Mouse (Mus musculus) neural tube, embryonic 14.5 days (tissue): ENCODE results near the gene Tcf20. TPM values are rescaled to one million over a fixed set of nuclear protein-coding genes. Genes with fewer than 3 reads are reported as not detected.

Experiments used
- ATAC-seq: fragments of 200-750 bp; cut with Nextera tagmentation; 2 replicates; pipeline ENCODE4 v1.8.0; 2017; ENCODE audit warnings: low read depth, mild to moderate bottlenecking, moderate TSS enrichment, moderate library complexity
- H3K27ac ChIP-seq: fragments of 300-500 bp; sonication (generic); 2 replicates; pipeline ENCODE4 v1.5.1; 2014; ENCODE audit warnings: low read depth, mild to moderate bottlenecking, control low read depth, low read length, moderate library complexity, mixed read lengths
- H3K27me3 ChIP-seq: fragments of 300-500 bp; sonication (generic); 2 replicates; pipeline ENCODE4 v1.6.1; 2014; ENCODE audit warnings: low read length; ENCODE audit not compliant: control insufficient read depth, insufficient read depth
- H3K36me3 ChIP-seq: fragments of 300-500 bp; sonication (generic); 2 replicates; pipeline ENCODE4 v1.6.1; 2014; ENCODE audit warnings: low read length, mixed read lengths; ENCODE audit not compliant: control insufficient read depth, insufficient read depth
- H3K4me1 ChIP-seq: fragments of 300-500 bp; sonication (generic); 2 replicates; pipeline ENCODE4 v1.6.1; 2014; ENCODE audit warnings: low read length; ENCODE audit not compliant: control insufficient read depth, insufficient read depth
- H3K4me2 ChIP-seq: fragments of 300-500 bp; sonication (generic); 2 replicates; pipeline ENCODE4 v1.6.1; 2014; ENCODE audit warnings: mild to moderate bottlenecking, low read depth, low read length, control low read depth
- H3K4me3 ChIP-seq: fragments of 300-500 bp; sonication (generic); 2 replicates; pipeline ENCODE4 v1.5.1; 2014; ENCODE audit warnings: low read depth, low read length, control low read depth, mixed read lengths
- H3K9ac ChIP-seq: fragments of 300-500 bp; sonication (generic); replicated peaks from 2 replicates; pipeline ENCODE4 v1.6.1; 2014; ENCODE audit warnings: low read depth, mild to moderate bottlenecking, control low read depth, low read length, mixed read lengths
- H3K9me3 ChIP-seq: fragments of 300-500 bp; sonication (generic); 2 replicates; pipeline ENCODE4 v1.6.1; 2016; ENCODE audit warnings: low read length; ENCODE audit not compliant: control insufficient read depth
- WGBS: fragments of 180-500 bp; shearing (Covaris S2); extraction: QIAGEN DNeasy Blood & Tissue Kit; methylation state at CpG from one replicate; pipeline ENCODE4 v1.1.7; 2014; 5-methylcytosine and 5-hydroxymethylcytosine counted together
- polyA plus RNA-seq: library from polyadenylated mRNA; unstranded; fragments of >200 nt; fragmentation: Nextera tagmentation; extraction: Ambion mirVana; gene quantifications from 2 replicates; pipeline ENCODE4 v1.2.1, GENCODE M21; 2014

Gene Tcf20
- polyA plus RNA-seq, 1 experiment from 2014 or later: 16.3 TPM

GRCm38 (mm10) chr15:82906574-82907061 lies 81.1 kb downstream of the Tcf20 start:
- Histone ChIP-seq H3K4me2 (no peak overlapping the region), H3K27me3 (no peaks in the 10 kb centered on the region), H3K4me3 (no peak overlapping the region), H3K36me3 (no peaks in the 10 kb centered on the region), H3K9me3 (no peaks in the 10 kb centered on the region), H3K4me1 (peaks cover 32% of the 10 kb centered on the region), H3K27ac (no peak overlapping the region), H3K9ac (no peak overlapping the region)
- no peak for ATAC-seq
- 58% methylated on average over 7 of the region's 7 CpGs for WGBS

DNA sequence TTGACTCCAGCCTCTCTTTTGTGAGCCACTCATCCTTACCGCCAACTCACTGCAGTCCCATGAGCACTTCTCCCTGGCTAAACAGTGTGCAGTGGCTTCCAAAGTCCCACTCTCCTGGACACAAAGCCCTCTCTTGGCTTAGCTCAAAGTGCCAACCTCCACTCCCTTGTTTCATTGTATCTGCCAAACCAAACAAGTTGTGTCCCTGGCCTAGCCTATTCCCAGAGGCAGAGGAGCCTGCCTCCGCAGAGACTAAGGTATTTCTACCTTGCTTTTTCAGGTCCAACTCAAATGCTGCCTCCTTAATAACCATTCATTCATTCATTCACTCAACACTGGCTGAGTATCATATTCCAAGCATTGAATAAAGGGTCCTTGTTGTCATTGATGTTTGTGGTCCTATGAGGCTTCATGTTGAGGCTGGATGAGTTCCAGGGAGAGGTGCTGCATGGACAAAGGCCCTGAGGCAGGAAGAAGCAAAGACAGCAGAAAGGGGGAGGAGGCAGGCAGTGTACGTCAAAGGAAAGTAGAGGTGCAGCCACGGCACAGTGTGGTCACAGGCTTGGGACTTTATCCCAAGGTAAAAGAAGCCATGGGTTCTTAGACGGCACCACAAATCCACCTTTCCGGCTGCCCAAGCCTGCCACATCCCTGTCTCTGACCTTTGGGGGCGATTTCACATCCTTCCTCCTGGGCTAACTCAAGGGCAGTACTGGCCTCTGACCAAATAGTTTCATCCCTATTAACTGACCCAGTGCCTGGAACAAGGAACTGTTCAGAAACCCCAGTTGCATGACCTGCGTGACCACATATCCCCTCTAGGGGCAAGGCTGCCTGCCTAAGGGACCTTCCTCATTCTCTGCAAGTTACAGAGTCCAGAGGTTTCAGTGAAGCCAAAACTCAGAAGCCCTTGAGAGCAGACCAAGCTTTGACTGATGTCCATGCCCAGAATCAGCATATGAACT lies 82.0 kb downstream of the Tcf20 start:
- H3K27me3 ChIP-seq: no peaks in the 10 kb centered on the region
- H3K4me3 ChIP-seq: no peak overlapping the region
- 76% methylated on average over 8 of the region's 8 CpGs for WGBS
- no peak overlapping the region for H3K4me2 ChIP-seq
- no peak overlapping the region for H3K9ac ChIP-seq
- peaks cover 23% of the 10 kb centered on the region for H3K4me1 ChIP-seq
- no peaks in the 10 kb centered on the region for H3K9me3 ChIP-seq
- no peak overlapping the region for H3K27ac ChIP-seq
- no peak for ATAC-seq
- no peaks in the 10 kb centered on the region for H3K36me3 ChIP-seq

- 19% methylated on average over 7 of the region's 7 CpGs for WGBS
- Histone ChIP-seq H3K4me3 (no peak overlapping the region), H3K4me1 (peaks cover 26% of the 10 kb centered on the region), H3K36me3 (no peaks in the 10 kb centered on the region), H3K9ac (no peak overlapping the region), H3K27me3 (no peaks in the 10 kb centered on the region), H3K9me3 (no peaks in the 10 kb centered on the region), H3K27ac (no peak overlapping the region), H3K4me2 (no peak overlapping the region)
- no peak for ATAC-seq
These were observed 83.1 kb downstream of the Tcf20 start for GRCm38 (mm10) chr15:82904526-82904925.

GRCm38 (mm10) chr15:82902521-82902920 lies 85.2 kb downstream of the Tcf20 start:
- Histone ChIP-seq H3K27ac (no peak overlapping the region), H3K4me2 (no peak overlapping the region), H3K36me3 (no peaks in the 10 kb centered on the region), H3K9me3 (no peaks in the 10 kb centered on the region), H3K9ac (no peak overlapping the region), H3K4me1 (peaks cover 37% of the 10 kb centered on the region), H3K27me3 (peaks cover 5% of the 10 kb centered on the region; the same call in 1 of the 2 replicates), H3K4me3 (no peak overlapping the region)
- 34% methylated on average over 4 of the region's 4 CpGs for WGBS
- ATAC-seq: no peak

GRCm38 (mm10) chr15:82901306-82901705 lies 86.4 kb downstream of the Tcf20 start:
- Histone ChIP-seq H3K36me3 (no peaks in the 10 kb centered on the region), H3K27ac (no peak overlapping the region), H3K9ac (no peak overlapping the region), H3K4me1 (peaks cover 40% of the 10 kb centered on the region), H3K9me3 (no peaks in the 10 kb centered on the region), H3K27me3 (peaks cover 5% of the 10 kb centered on the region; the same call in 1 of the 2 replicates), H3K4me2 (no peak overlapping the region), H3K4me3 (no peak overlapping the region)
- 8% methylated on average over 6 of the region's 6 CpGs for WGBS
- ATAC-seq: no peak

GRCm38 (mm10) chr15:82900331-82900730 lies 87.3 kb downstream of the Tcf20 start:
- Histone ChIP-seq H3K27me3 (peaks cover 5% of the 10 kb centered on the region; the same call in 1 of the 2 replicates), H3K4me3 (peak overlapping the region; percentile 99; the same call in 1 of the 2 replicates), H3K4me2 (peak overlapping the region; percentile 91), H3K9ac (no peak overlapping the region), H3K27ac (0 out of 2 replicates have a peak overlapping the region, but pooled peaks have one; percentile 28), H3K9me3 (no peaks in the 10 kb centered on the region), H3K36me3 (no peaks in the 10 kb centered on the region), H3K4me1 (peaks cover 40% of the 10 kb centered on the region)
- ATAC-seq: no peak
- 39% methylated on average over 3 of the region's 3 CpGs for WGBS

DNA sequence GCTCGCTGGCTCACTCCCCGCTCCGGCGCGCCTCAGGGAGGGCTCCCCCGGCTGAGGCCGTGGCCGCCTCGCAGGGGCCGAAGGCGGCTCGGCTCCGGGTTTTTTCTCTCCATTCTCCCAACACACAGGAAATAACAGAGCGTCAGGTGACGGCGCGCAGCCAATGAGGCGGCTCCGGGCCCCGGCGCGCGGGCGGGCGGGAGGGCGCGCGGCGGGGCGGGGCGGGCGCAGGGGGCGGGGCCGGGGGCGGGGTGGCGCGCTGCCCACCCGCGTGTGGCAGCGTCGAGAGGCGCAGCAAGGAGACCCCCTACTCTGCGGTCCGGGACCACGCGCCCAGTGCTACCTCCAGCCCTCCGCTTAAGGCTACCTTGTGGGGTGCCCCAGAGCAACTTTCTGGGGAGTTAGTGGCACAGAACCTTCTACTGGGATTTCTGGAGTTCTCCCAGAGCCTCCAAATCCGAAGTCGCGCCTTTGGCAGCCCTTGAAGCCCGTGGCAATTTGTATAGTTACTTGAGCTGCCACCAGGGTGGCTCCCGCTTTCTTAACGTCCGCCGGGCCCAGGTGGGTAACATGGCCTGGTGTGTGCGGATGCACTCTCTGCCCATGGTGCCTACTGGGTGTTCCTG lies 87.9 kb downstream of the Tcf20 start:
- H3K27me3 ChIP-seq: peaks cover 5% of the 10 kb centered on the region; the same call in 1 of the 2 replicates
- H3K36me3 ChIP-seq: no peaks in the 10 kb centered on the region
- peak overlapping the region; percentile 90 for H3K27ac ChIP-seq
- peak; percentile 94 for ATAC-seq
- H3K4me3 ChIP-seq: peak overlapping the region; percentile 99
- WGBS: 2% methylated on average over 26 of the region's 56 CpGs
- peaks cover 34% of the 10 kb centered on the region for H3K4me1 ChIP-seq
- H3K4me2 ChIP-seq: peak overlapping the region; percentile 91
- peak overlapping the region; percentile 74 for H3K9ac ChIP-seq
- no peaks in the 10 kb centered on the region for H3K9me3 ChIP-seq

GRCm38 (mm10) chr15:82898740-82899675 lies 88.7 kb downstream of the Tcf20 start:
- ATAC-seq: peak; percentile 45

More at GRCm38 (mm10) chr15:82898740-82899675, 88.7 kb downstream of the Tcf20 start:
- peak overlapping the region; percentile 90 for H3K27ac ChIP-seq
- no peaks in the 10 kb centered on the region for H3K36me3 ChIP-seq
- no peaks in the 10 kb centered on the region for H3K9me3 ChIP-seq
- H3K4me2 ChIP-seq: peak overlapping the region; percentile 91
- WGBS: under 1% methylated on average over 47 of the region's 98 CpGs
- H3K27me3 ChIP-seq: peaks cover 5% of the 10 kb centered on the region; the same call in 1 of the 2 replicates
- peak overlapping the region; percentile 74 for H3K9ac ChIP-seq
- peak overlapping the region; percentile 99 for H3K4me3 ChIP-seq
- H3K4me1 ChIP-seq: peaks cover 27% of the 10 kb centered on the region
